Mouse (Mus musculus): ENCODE data around the gene Enox1.

DNA sequence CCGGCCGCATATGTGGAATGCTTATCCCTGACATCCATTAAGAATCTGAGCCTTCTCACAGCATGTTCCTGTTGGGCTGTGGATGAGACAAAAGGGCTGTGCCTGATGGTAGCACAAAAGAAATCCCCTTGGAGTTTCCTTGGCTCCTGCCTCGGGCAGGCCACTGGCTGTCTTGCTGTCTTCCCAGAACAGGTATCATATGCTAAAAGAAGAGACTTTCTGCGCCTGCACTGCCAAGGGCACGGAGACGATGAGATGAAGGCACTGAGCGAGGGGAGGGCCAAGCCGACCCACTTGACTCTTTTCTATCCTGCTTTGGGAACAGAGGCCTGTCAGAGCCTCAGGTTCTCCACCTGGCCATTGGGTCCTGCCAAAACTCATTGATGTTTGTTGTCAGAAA lies 491.7 kb downstream of the Enox1 start:
- no peak for TF ChIP-seq CTCF (IDR thresholded peaks at IDR 0.05; ENCODE audit: extremely low read depth, insufficient read length, insufficient replicate concordance, low read depth, low read length)
- TF ChIP-seq POLR2A (IDR thresholded peaks at IDR 0.05; ENCODE audit: low read depth, low read length), result no peak
